Mouse (Mus musculus): ENCODE measurements around the gene Shank2. TPM values are rescaled to one million over a fixed set of nuclear protein-coding genes. Genes with fewer than 3 reads are reported as not detected.

The Shank2 gene
- polyA plus RNA-seq, 1 experiment from 2014 or later: 0.40 TPM

- WGBS (ENCODE audit: insufficient replicate concordance): 82% methylated on average over 3 of the region's 3 CpGs
- Histone ChIP-seq H3K27me3 (ENCODE audit: control insufficient read depth, insufficient read depth, low read length) (no peaks in the 10 kb centered on the region), H3K4me1 (ENCODE audit: control insufficient read depth, insufficient read depth, low read length) (no peaks in the 10 kb centered on the region), H3K9me3 (replicated peaks; ENCODE audit: control insufficient read depth, low read length) (no peaks in the 10 kb centered on the region), H3K36me3 (ENCODE audit: control insufficient read depth, insufficient read depth, low read length) (no peaks in the 10 kb centered on the region), H3K4me3 (ENCODE audit: low read depth, low read length) (no peak overlapping the region), H3K9ac (ENCODE audit: low read depth, low read length) (no peak overlapping the region), H3K4me2 (no peak overlapping the region), H3K27ac (ENCODE audit: low read depth, low read length) (no peak overlapping the region)
- no peak for ATAC-seq (replicated peaks; ENCODE audit: insufficient number of reproducible peaks, low FRiP score, low TSS enrichment)
Measured at GRCm38 (mm10) chr7:144021801-144022200, 20.1 kb downstream of the Shank2 start.

- Histone ChIP-seq H3K4me1 (ENCODE audit: control insufficient read depth, insufficient read depth, low read length) (no peaks in the 10 kb centered on the region), H3K27me3 (ENCODE audit: control insufficient read depth, insufficient read depth, low read length) (no peaks in the 10 kb centered on the region), H3K36me3 (ENCODE audit: control insufficient read depth, insufficient read depth, low read length) (no peaks in the 10 kb centered on the region), H3K4me3 (ENCODE audit: low read depth, low read length) (no peak overlapping the region), H3K9ac (ENCODE audit: low read depth, low read length) (no peak overlapping the region), H3K27ac (ENCODE audit: low read depth, low read length) (no peak overlapping the region), H3K4me2 (no peak overlapping the region), H3K9me3 (replicated peaks; ENCODE audit: control insufficient read depth, low read length) (no peaks in the 10 kb centered on the region)
- WGBS (ENCODE audit: insufficient replicate concordance): 44% methylated on average over 5 of the region's 5 CpGs
- ATAC-seq (replicated peaks; ENCODE audit: insufficient number of reproducible peaks, low FRiP score, low TSS enrichment): no peak
Measured at GRCm38 (mm10) chr7:144022682-144023081, 21.0 kb downstream of the Shank2 start.

GRCm38 (mm10) chr7:144023561-144023960 is 21.8 kb downstream of the Shank2 start:
- H3K9ac ChIP-seq (ENCODE audit: low read depth, low read length): no peak overlapping the region
- no peak overlapping the region for H3K4me2 ChIP-seq
- 65% methylated on average over 4 of the region's 4 CpGs for WGBS (ENCODE audit: insufficient replicate concordance)
- no peak overlapping the region for H3K27ac ChIP-seq (ENCODE audit: low read depth, low read length)
- no peak for ATAC-seq (replicated peaks; ENCODE audit: insufficient number of reproducible peaks, low FRiP score, low TSS enrichment)
- no peaks in the 10 kb centered on the region for H3K9me3 ChIP-seq (replicated peaks; ENCODE audit: control insufficient read depth, low read length)
- H3K4me3 ChIP-seq (ENCODE audit: low read depth, low read length): no peak overlapping the region
- no peaks in the 10 kb centered on the region for H3K27me3 ChIP-seq (ENCODE audit: control insufficient read depth, insufficient read depth, low read length)
- no peaks in the 10 kb centered on the region for H3K4me1 ChIP-seq (ENCODE audit: control insufficient read depth, insufficient read depth, low read length)
- H3K36me3 ChIP-seq (ENCODE audit: control insufficient read depth, insufficient read depth, low read length): no peaks in the 10 kb centered on the region

GRCm38 (mm10) chr7:144026024-144026752 is 24.5 kb downstream of the Shank2 start:
- Histone ChIP-seq H3K9ac (ENCODE audit: low read depth, low read length) (no peak overlapping the region), H3K36me3 (ENCODE audit: control insufficient read depth, insufficient read depth, low read length) (no peaks in the 10 kb centered on the region), H3K4me3 (ENCODE audit: low read depth, low read length) (no peak overlapping the region), H3K4me2 (no peak overlapping the region), H3K27me3 (ENCODE audit: control insufficient read depth, insufficient read depth, low read length) (no peaks in the 10 kb centered on the region), H3K4me1 (ENCODE audit: control insufficient read depth, insufficient read depth, low read length) (no peaks in the 10 kb centered on the region; the same call in 1 of the 2 replicates), H3K9me3 (replicated peaks; ENCODE audit: control insufficient read depth, low read length) (no peaks in the 10 kb centered on the region), H3K27ac (ENCODE audit: low read depth, low read length) (no peak overlapping the region)
- 86% methylated on average over 12 of the region's 12 CpGs for whole genome bisulfite sequencing (ENCODE audit: insufficient replicate concordance)
- no peak for ATAC-seq (replicated peaks; ENCODE audit: insufficient number of reproducible peaks, low FRiP score, low TSS enrichment)

GRCm38 (mm10) chr7:144029246-144029645 is 27.5 kb downstream of the Shank2 start:
- Histone ChIP-seq H3K4me3 (ENCODE audit: low read depth, low read length) (no peak overlapping the region), H3K27ac (ENCODE audit: low read depth, low read length) (no peak overlapping the region), H3K9me3 (replicated peaks; ENCODE audit: control insufficient read depth, low read length) (no peaks in the 10 kb centered on the region), H3K27me3 (ENCODE audit: control insufficient read depth, insufficient read depth, low read length) (no peaks in the 10 kb centered on the region), H3K4me1 (ENCODE audit: control insufficient read depth, insufficient read depth, low read length) (no peaks in the 10 kb centered on the region; the same call in 1 of the 2 replicates), H3K9ac (ENCODE audit: low read depth, low read length) (no peak overlapping the region), H3K36me3 (ENCODE audit: control insufficient read depth, insufficient read depth, low read length) (no peaks in the 10 kb centered on the region), H3K4me2 (no peak overlapping the region)
- no peak for ATAC-seq (replicated peaks; ENCODE audit: insufficient number of reproducible peaks, low FRiP score, low TSS enrichment)
- WGBS (ENCODE audit: insufficient replicate concordance): 52% methylated on average over 5 of the region's 5 CpGs

- Histone ChIP-seq H3K4me2 (no peak overlapping the region), H3K4me3 (ENCODE audit: low read depth, low read length) (no peak overlapping the region), H3K9ac (ENCODE audit: low read depth, low read length) (no peak overlapping the region), H3K27ac (ENCODE audit: low read depth, low read length) (no peak overlapping the region), H3K9me3 (replicated peaks; ENCODE audit: control insufficient read depth, low read length) (no peaks in the 10 kb centered on the region), H3K36me3 (ENCODE audit: control insufficient read depth, insufficient read depth, low read length) (no peaks in the 10 kb centered on the region), H3K4me1 (ENCODE audit: control insufficient read depth, insufficient read depth, low read length) (no peaks in the 10 kb centered on the region; the same call in 1 of the 2 replicates), H3K27me3 (ENCODE audit: control insufficient read depth, insufficient read depth, low read length) (no peaks in the 10 kb centered on the region)
- no peak for ATAC-seq (replicated peaks; ENCODE audit: insufficient number of reproducible peaks, low FRiP score, low TSS enrichment)
- 59% methylated on average over 11 of the region's 11 CpGs for WGBS (ENCODE audit: insufficient replicate concordance)
Measured at GRCm38 (mm10) chr7:144030796-144031195, 29.1 kb downstream of the Shank2 start.

- no peak overlapping the region for H3K4me3 ChIP-seq (ENCODE audit: low read depth, low read length)
- ATAC-seq (replicated peaks; ENCODE audit: insufficient number of reproducible peaks, low FRiP score, low TSS enrichment): no peak
- no peaks in the 10 kb centered on the region; the same call in 1 of the 2 replicates for H3K4me1 ChIP-seq (ENCODE audit: control insufficient read depth, insufficient read depth, low read length)
- no peak overlapping the region for H3K9ac ChIP-seq (ENCODE audit: low read depth, low read length)
- WGBS (ENCODE audit: insufficient replicate concordance): 76% methylated on average over 3 of the region's 3 CpGs
- H3K27ac ChIP-seq (ENCODE audit: low read depth, low read length): no peak overlapping the region
- no peaks in the 10 kb centered on the region for H3K36me3 ChIP-seq (ENCODE audit: control insufficient read depth, insufficient read depth, low read length)
- no peaks in the 10 kb centered on the region for H3K9me3 ChIP-seq (replicated peaks; ENCODE audit: control insufficient read depth, low read length)
- H3K4me2 ChIP-seq: no peak overlapping the region
- H3K27me3 ChIP-seq (ENCODE audit: control insufficient read depth, insufficient read depth, low read length): no peaks in the 10 kb centered on the region
Measured at GRCm38 (mm10) chr7:144031611-144032010, 29.9 kb downstream of the Shank2 start.

GRCm38 (mm10) chr7:144037541-144037940 is 35.8 kb downstream of the Shank2 start:
- H3K4me1 ChIP-seq (ENCODE audit: control insufficient read depth, insufficient read depth, low read length): peaks cover 14% of the 10 kb centered on the region
- 92% methylated on average over 11 of the region's 11 CpGs for WGBS (ENCODE audit: insufficient replicate concordance)
- H3K27me3 ChIP-seq (ENCODE audit: control insufficient read depth, insufficient read depth, low read length): no peaks in the 10 kb centered on the region
- H3K9ac ChIP-seq (ENCODE audit: low read depth, low read length): no peak overlapping the region
- H3K4me2 ChIP-seq: no peak overlapping the region
- H3K4me3 ChIP-seq (ENCODE audit: low read depth, low read length): no peak overlapping the region
- H3K36me3 ChIP-seq (ENCODE audit: control insufficient read depth, insufficient read depth, low read length): no peaks in the 10 kb centered on the region
- ATAC-seq (replicated peaks; ENCODE audit: insufficient number of reproducible peaks, low FRiP score, low TSS enrichment): no peak
- H3K27ac ChIP-seq (ENCODE audit: low read depth, low read length): no peak overlapping the region
- no peaks in the 10 kb centered on the region for H3K9me3 ChIP-seq (replicated peaks; ENCODE audit: control insufficient read depth, low read length)

Data from heart, embryonic 11.5 days (tissue).